Mouse (Mus musculus): Measurements from ENCODE around the gene Ttf2. TPM values are rescaled to one million over a fixed set of nuclear protein-coding genes. Genes with fewer than 3 reads are reported as not detected.
A peak's percentile ranks its signal among the peaks of the same experiment; 100 is the strongest.

Gene Ttf2
- polyA plus RNA-seq, 1 experiment from 2014 or later: 11.2 TPM

GRCm38 (mm10) chr3:100932077-100932944, 37.2 kb downstream of the Ttf2 start:
- H3K4me1 ChIP-seq: no peaks in the 10 kb centered on the region
- peaks cover 73% of the 10 kb centered on the region for H3K36me3 ChIP-seq
- whole genome bisulfite sequencing: 76% methylated on average over 11 of the region's 11 CpGs
- no peaks in the 10 kb centered on the region for H3K27me3 ChIP-seq
- H3K9me3 ChIP-seq (replicated peaks): no peaks in the 10 kb centered on the region
- no peak for ATAC-seq (ENCODE audit: insufficient number of reproducible peaks, low FRiP score, low TSS enrichment, low read depth)
- no peak overlapping the region for H3K9ac ChIP-seq
- H3K4me3 ChIP-seq (replicated peaks): no peak overlapping the region
- H3K27ac ChIP-seq (replicated peaks): no peak overlapping the region
- H3K4me2 ChIP-seq (replicated peaks): no peak overlapping the region

- 92% methylated on average over 23 of the region's 23 CpGs for WGBS
- Histone ChIP-seq H3K4me2 (replicated peaks) (no peak overlapping the region), H3K9me3 (replicated peaks) (no peaks in the 10 kb centered on the region), H3K9ac (no peak overlapping the region), H3K4me3 (replicated peaks) (no peak overlapping the region), H3K4me1 (0 out of 2 replicates have a peak, but pooled peaks cover 7% of the 10 kb centered on the region), H3K27ac (replicated peaks) (no peak overlapping the region), H3K27me3 (no peaks in the 10 kb centered on the region), H3K36me3 (peaks cover 68% of the 10 kb centered on the region)
- no peak for ATAC-seq (ENCODE audit: insufficient number of reproducible peaks, low FRiP score, low TSS enrichment, low read depth)
Observed at GRCm38 (mm10) chr3:100931332-100932076, 38.0 kb downstream of the Ttf2 start.

GRCm38 (mm10) chr3:100925176-100925575, 44.3 kb downstream of the Ttf2 start:
- Histone ChIP-seq H3K27me3 (no peaks in the 10 kb centered on the region), H3K9ac (no peak overlapping the region), H3K4me2 (replicated peaks) (no peak overlapping the region), H3K4me3 (replicated peaks) (no peak overlapping the region), H3K27ac (replicated peaks) (no peak overlapping the region), H3K4me1 (peaks cover 45% of the 10 kb centered on the region), H3K9me3 (replicated peaks) (no peaks in the 10 kb centered on the region), H3K36me3 (peaks cover 25% of the 10 kb centered on the region)
- ATAC-seq (ENCODE audit: insufficient number of reproducible peaks, low FRiP score, low TSS enrichment, low read depth): no peak
- WGBS: 59% methylated on average over 16 of the region's 16 CpGs

- peaks cover 15% of the 10 kb centered on the region for H3K36me3 ChIP-seq
- ATAC-seq (ENCODE audit: insufficient number of reproducible peaks, low FRiP score, low TSS enrichment, low read depth): no peak
- H3K9ac ChIP-seq: no peak overlapping the region
- H3K27ac ChIP-seq (replicated peaks): no peak overlapping the region
- H3K27me3 ChIP-seq: no peaks in the 10 kb centered on the region
- WGBS: 65% methylated on average over 6 of the region's 6 CpGs
- no peaks in the 10 kb centered on the region for H3K9me3 ChIP-seq (replicated peaks)
- H3K4me2 ChIP-seq (replicated peaks): no peak overlapping the region
- H3K4me1 ChIP-seq: peaks cover 45% of the 10 kb centered on the region
- no peak overlapping the region for H3K4me3 ChIP-seq (replicated peaks)
Observed at GRCm38 (mm10) chr3:100924065-100924732, 45.3 kb downstream of the Ttf2 start.

- ATAC-seq (ENCODE audit: insufficient number of reproducible peaks, low FRiP score, low TSS enrichment, low read depth): peak; percentile 58
- Histone ChIP-seq H3K4me2 (replicated peaks) (peak overlapping the region; percentile 59), H3K9me3 (replicated peaks) (no peaks in the 10 kb centered on the region), H3K4me1 (peaks cover 45% of the 10 kb centered on the region), H3K27me3 (no peaks in the 10 kb centered on the region), H3K4me3 (replicated peaks) (peak overlapping the region; percentile 61), H3K27ac (replicated peaks) (peak overlapping the region; percentile 82), H3K9ac (peak overlapping the region; percentile 48), H3K36me3 (0 out of 2 replicates have a peak, but pooled peaks cover under 1% of the 10 kb centered on the region)
- 32% methylated on average over 28 of the region's 28 CpGs for WGBS
Observed at GRCm38 (mm10) chr3:100922506-100923375, 46.7 kb downstream of the Ttf2 start.

GRCm38 (mm10) chr3:100921825-100922505, 47.5 kb downstream of the Ttf2 start, which contains the start of gene Trim45:
TSS of gene Trim45 (plus strand) at chr3:100922202.
- Histone ChIP-seq H3K27me3 (no peaks in the 10 kb centered on the region), H3K4me1 (peaks cover 45% of the 10 kb centered on the region), H3K4me3 (replicated peaks) (peak within 1 kb of the TSS; percentile 61), H3K4me2 (replicated peaks) (peak within 1 kb of the TSS; percentile 59), H3K27ac (replicated peaks) (peak within 1 kb of the TSS; percentile 82), H3K36me3 (no peaks in the 10 kb centered on the region), H3K9ac (peak within 1 kb of the TSS; percentile 48), H3K9me3 (replicated peaks) (no peaks in the 10 kb centered on the region)
- ATAC-seq (ENCODE audit: insufficient number of reproducible peaks, low FRiP score, low TSS enrichment, low read depth): peak; percentile 98
- under 1% methylated on average over 39 of the region's 39 CpGs for WGBS

GRCm38 (mm10) chr3:100920611-100921140, 48.8 kb downstream of the Ttf2 start:
- Histone ChIP-seq H3K4me3 (replicated peaks) (no peak overlapping the region), H3K4me2 (replicated peaks) (no peak overlapping the region), H3K27me3 (no peaks in the 10 kb centered on the region), H3K9me3 (replicated peaks) (no peaks in the 10 kb centered on the region), H3K4me1 (peaks cover 34% of the 10 kb centered on the region), H3K9ac (no peak overlapping the region), H3K27ac (replicated peaks) (no peak overlapping the region), H3K36me3 (no peaks in the 10 kb centered on the region)
- no peak for ATAC-seq (ENCODE audit: insufficient number of reproducible peaks, low FRiP score, low TSS enrichment, low read depth)
- 81% methylated on average over 9 of the region's 9 CpGs for WGBS

- no peak for ATAC-seq (ENCODE audit: insufficient number of reproducible peaks, low FRiP score, low TSS enrichment, low read depth)
- no peaks in the 10 kb centered on the region for H3K36me3 ChIP-seq
- no peak overlapping the region for H3K27ac ChIP-seq (replicated peaks)
- H3K27me3 ChIP-seq: no peaks in the 10 kb centered on the region
- no peak overlapping the region for H3K9ac ChIP-seq
- no peak overlapping the region for H3K4me2 ChIP-seq (replicated peaks)
- no peaks in the 10 kb centered on the region for H3K9me3 ChIP-seq (replicated peaks)
- no peak overlapping the region for H3K4me3 ChIP-seq (replicated peaks)
- H3K4me1 ChIP-seq: peaks cover 8% of the 10 kb centered on the region; the same call in 1 of the 2 replicates
- 16% methylated on average over 7 of the region's 7 CpGs for WGBS
Observed at GRCm38 (mm10) chr3:100916844-100917243, 52.6 kb downstream of the Ttf2 start.

- H3K27ac ChIP-seq (replicated peaks): no peak overlapping the region
- ATAC-seq (ENCODE audit: insufficient number of reproducible peaks, low FRiP score, low TSS enrichment, low read depth): peak; percentile 49; the same call in 1 of the 2 replicates
- WGBS: 51% methylated on average over 7 of the region's 7 CpGs
- no peak overlapping the region for H3K9ac ChIP-seq
- no peaks in the 10 kb centered on the region for H3K36me3 ChIP-seq
- H3K4me1 ChIP-seq: peaks cover 6% of the 10 kb centered on the region
- H3K27me3 ChIP-seq: no peaks in the 10 kb centered on the region
- no peak overlapping the region for H3K4me2 ChIP-seq (replicated peaks)
- no peak overlapping the region for H3K4me3 ChIP-seq (replicated peaks)
- no peaks in the 10 kb centered on the region for H3K9me3 ChIP-seq (replicated peaks)
Observed at GRCm38 (mm10) chr3:100911498-100912213, 57.8 kb downstream of the Ttf2 start.
